Mouse (Mus musculus) embryonic facial prominence, embryonic 11.5 days (tissue): ENCODE results near the gene Gap43. TPM values are rescaled to one million over a fixed set of nuclear protein-coding genes. Genes with fewer than 3 reads are reported as not detected.
"Not testable (repeated sequence)": the region's sequence is repeated elsewhere in the genome, so short reads cannot be mapped to it uniquely, and the experiment has no call there.

ENCODE experiments used
- ATAC-seq: fragments of 200-750 bp; cut with Nextera tagmentation; replicated peaks from 2 replicates; pipeline ENCODE4 v1.8.0; 2017; ENCODE audit warnings: low read depth; ENCODE audit not compliant: insufficient number of reproducible peaks, low FRiP score, low TSS enrichment
- DNase-seq: peaks from one replicate; pipeline ENCODE4 v3.0.0-alpha.2; 2015; ENCODE audit warnings: low spot score
- H3K27ac ChIP-seq: fragments of 300-500 bp; sonication (generic); replicated peaks from 2 replicates; pipeline ENCODE4 v1.5.1; 2014; ENCODE audit warnings: mild to moderate bottlenecking, low read depth, low read length, control low read depth
- H3K27me3 ChIP-seq: fragments of 300-500 bp; sonication (generic); 2 replicates; pipeline ENCODE4 v1.6.1; 2014; ENCODE audit warnings: mild to moderate bottlenecking, low read length, moderate library complexity, mixed read lengths; ENCODE audit not compliant: control insufficient read depth, insufficient read depth
- H3K36me3 ChIP-seq: fragments of 300-500 bp; sonication (generic); replicated peaks from 2 replicates; pipeline ENCODE4 v1.6.1; 2014; ENCODE audit warnings: low read depth, mild to moderate bottlenecking, low read length, moderate library complexity, mixed read lengths; ENCODE audit not compliant: control insufficient read depth, insufficient read depth
- H3K4me1 ChIP-seq: fragments of 300-500 bp; sonication (generic); 2 replicates; pipeline ENCODE4 v1.6.1; 2014; ENCODE audit warnings: low read length, mixed read lengths; ENCODE audit not compliant: control insufficient read depth, insufficient read depth
- H3K4me2 ChIP-seq: fragments of 300-500 bp; sonication (generic); 2 replicates; pipeline ENCODE4 v1.6.1; 2014; ENCODE audit warnings: low read depth, mild to moderate bottlenecking, control low read depth, low read length, moderate library complexity
- H3K4me3 ChIP-seq: fragments of 300-500 bp; sonication (generic); 2 replicates; pipeline ENCODE4 v1.5.1; 2014; ENCODE audit warnings: low read depth, low read length, control low read depth
- H3K9ac ChIP-seq: fragments of 300-500 bp; sonication (generic); replicated peaks from 2 replicates; pipeline ENCODE4 v1.6.1; 2014; ENCODE audit warnings: mild to moderate bottlenecking, control low read depth, low read length
- H3K9me3 ChIP-seq: fragments of 300-500 bp; sonication (generic); replicated peaks from 2 replicates; pipeline ENCODE4 v1.6.1; 2016; ENCODE audit warnings: mild to moderate bottlenecking, low read length, inconsistent platforms, mixed read lengths; ENCODE audit not compliant: control insufficient read depth
- WGBS: fragments of 180-500 bp; shearing (Covaris S2); extraction: QIAGEN DNeasy Blood & Tissue Kit; methylation state at CpG from one replicate; pipeline ENCODE4 v1.1.7; 2014; 5-methylcytosine and 5-hydroxymethylcytosine counted together
- polyA plus RNA-seq: library from polyadenylated mRNA; unstranded; fragments of >200 nt; fragmentation: Nextera tagmentation; extraction: Ambion mirVana; gene quantifications from 2 replicates; pipeline ENCODE4 v1.2.1, GENCODE M21; 2014

The Gap43 gene
- polyA plus RNA-seq, 1 experiment from 2014 or later = 153 TPM

DNA sequence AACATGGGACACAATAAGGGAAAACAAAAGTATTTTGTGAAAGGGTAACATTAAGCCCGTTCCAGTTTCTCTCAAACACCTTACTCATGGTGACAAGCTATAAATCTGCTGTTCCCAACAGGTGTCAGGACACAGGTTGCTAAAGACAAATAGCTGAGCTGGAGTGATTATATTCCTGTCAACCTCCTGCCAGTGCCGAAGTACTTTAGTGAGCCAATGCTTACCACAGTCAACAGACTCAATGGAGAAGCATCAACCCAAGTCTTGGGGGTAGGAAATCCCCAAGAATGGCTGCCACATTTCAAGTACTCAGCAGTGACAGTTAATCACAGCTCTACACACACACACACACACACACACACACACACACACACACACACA, 70.9 kb downstream of the Gap43 start:
- no peak overlapping the region for H3K4me2 ChIP-seq
- ATAC-seq = no peak
- 72% methylated on average over 2 of the region's 2 CpGs for WGBS
- H3K4me1 ChIP-seq = no peaks in the 10 kb centered on the region
- H3K27me3 ChIP-seq = no peaks in the 10 kb centered on the region
- no peaks in the 10 kb centered on the region for H3K36me3 ChIP-seq
- H3K9me3 ChIP-seq = no peaks in the 10 kb centered on the region
- H3K4me3 ChIP-seq = no peak overlapping the region
- no peak overlapping the region for H3K27ac ChIP-seq
- no peak overlapping the region for H3K9ac ChIP-seq
- no peak for DNase-seq

- no peaks in the 10 kb centered on the region for H3K9me3 ChIP-seq
- H3K4me1 ChIP-seq = no peaks in the 10 kb centered on the region
- ATAC-seq (peak; percentile 80), DNase-seq (peak; percentile 68)
- H3K4me3 ChIP-seq = no peak overlapping the region
- no peak overlapping the region for H3K9ac ChIP-seq
- no peaks in the 10 kb centered on the region for H3K36me3 ChIP-seq
- H3K27me3 ChIP-seq = no peaks in the 10 kb centered on the region
- no peak overlapping the region for H3K27ac ChIP-seq
- 44% methylated on average over 2 of the region's 2 CpGs for WGBS
- H3K4me2 ChIP-seq = no peak overlapping the region
These were observed 71.4 kb downstream of the Gap43 start for GRCm38 (mm10) chr16:42268843-42269586.

GRCm38 (mm10) chr16:42265185-42265584, 75.3 kb downstream of the Gap43 start:
- no peak overlapping the region for H3K27ac ChIP-seq
- H3K9ac ChIP-seq = no peak overlapping the region
- H3K9me3 ChIP-seq = no peaks in the 10 kb centered on the region
- WGBS = 73% methylated on average over 3 of the region's 3 CpGs
- no peak for DNase-seq
- ATAC-seq = no peak
- no peak overlapping the region for H3K4me3 ChIP-seq
- no peaks in the 10 kb centered on the region for H3K4me1 ChIP-seq
- no peak overlapping the region for H3K4me2 ChIP-seq
- H3K27me3 ChIP-seq = no peaks in the 10 kb centered on the region
- H3K36me3 ChIP-seq = no peaks in the 10 kb centered on the region

DNA sequence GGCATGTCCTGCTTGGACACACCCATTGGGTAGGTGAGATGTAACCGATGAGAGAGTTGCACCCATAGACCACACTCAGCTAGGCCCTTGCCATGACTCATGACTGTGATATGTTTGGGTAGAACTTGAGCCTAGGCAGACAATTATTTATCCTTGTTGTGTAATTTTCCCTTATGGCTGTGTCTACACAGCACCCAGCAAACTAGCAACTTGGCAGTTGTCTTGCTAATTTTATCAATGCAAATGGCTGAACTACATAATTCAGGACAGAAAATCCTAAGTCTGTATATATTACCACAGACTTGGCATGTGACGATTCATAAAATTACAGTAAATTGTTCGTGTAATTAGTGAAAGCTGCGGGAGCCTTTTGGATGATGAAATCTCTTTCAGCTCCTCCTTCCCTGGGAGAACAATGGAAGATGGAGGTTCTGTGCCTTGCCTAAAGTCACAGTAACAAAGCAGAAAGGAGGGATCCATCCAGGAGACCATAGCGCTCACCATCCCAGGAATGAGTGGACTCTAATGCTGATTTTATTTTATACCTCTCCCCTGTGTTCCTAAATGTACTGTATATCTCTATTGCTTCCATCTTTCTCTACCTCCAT, 77.4 kb downstream of the Gap43 start:
- WGBS = 82% methylated on average over 5 of the region's 5 CpGs
- no peak for DNase-seq
- no peak overlapping the region for H3K4me3 ChIP-seq
- no peak overlapping the region for H3K4me2 ChIP-seq
- no peak for ATAC-seq
- no peaks in the 10 kb centered on the region for H3K36me3 ChIP-seq
- H3K9me3 ChIP-seq = no peaks in the 10 kb centered on the region
- H3K27me3 ChIP-seq = no peaks in the 10 kb centered on the region
- H3K9ac ChIP-seq = no peak overlapping the region
- no peak overlapping the region for H3K27ac ChIP-seq
- no peaks in the 10 kb centered on the region for H3K4me1 ChIP-seq

DNA sequence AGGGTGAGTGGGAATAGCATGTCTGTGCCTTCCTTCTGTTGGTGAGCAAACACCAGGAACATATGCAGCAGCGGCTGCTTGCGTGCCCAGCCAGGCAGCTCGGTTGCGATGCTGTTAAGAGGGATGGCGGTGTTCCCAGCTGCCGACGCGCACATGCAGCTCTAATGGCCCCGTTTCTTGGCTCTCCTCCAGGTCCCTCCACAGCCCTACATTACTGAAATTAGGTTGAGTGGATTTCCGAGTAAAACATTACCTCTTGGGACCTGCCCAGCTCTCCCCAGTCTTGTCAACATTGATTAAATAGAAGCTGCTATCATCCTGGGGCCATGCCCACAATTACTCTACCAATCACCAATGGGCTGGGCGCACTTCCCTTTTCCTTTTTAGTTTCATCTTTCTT, 84.8 kb downstream of the Gap43 start:
- WGBS = 82% methylated on average over 11 of the region's 11 CpGs
- H3K27ac ChIP-seq = no peak overlapping the region

GRCm38 (mm10) chr16:42255222-42255621, 85.2 kb downstream of the Gap43 start:
- H3K4me2 ChIP-seq = no peak overlapping the region
- H3K9ac ChIP-seq = no peak overlapping the region
- ATAC-seq (no peak), DNase-seq (no peak)
- no peaks in the 10 kb centered on the region for H3K4me1 ChIP-seq
- no peak overlapping the region for H3K27ac ChIP-seq
- no peaks in the 10 kb centered on the region for H3K36me3 ChIP-seq
- no peaks in the 10 kb centered on the region for H3K27me3 ChIP-seq
- no peak overlapping the region for H3K4me3 ChIP-seq
- WGBS = 88% methylated on average over 3 of the region's 3 CpGs
- no peaks in the 10 kb centered on the region for H3K9me3 ChIP-seq

More for the DNA sequence above, 84.8 kb downstream of the Gap43 start:
- H3K4me1 ChIP-seq = no peaks in the 10 kb centered on the region
- no peaks in the 10 kb centered on the region for H3K27me3 ChIP-seq
- DNase-seq (no peak), ATAC-seq (peak; percentile 65; the same call in 1 of the 2 replicates)
- H3K9ac ChIP-seq = no peak overlapping the region
- no peak overlapping the region for H3K4me2 ChIP-seq
- no peaks in the 10 kb centered on the region for H3K36me3 ChIP-seq
- H3K9me3 ChIP-seq = no peaks in the 10 kb centered on the region
- H3K4me3 ChIP-seq = no peak overlapping the region

DNA sequence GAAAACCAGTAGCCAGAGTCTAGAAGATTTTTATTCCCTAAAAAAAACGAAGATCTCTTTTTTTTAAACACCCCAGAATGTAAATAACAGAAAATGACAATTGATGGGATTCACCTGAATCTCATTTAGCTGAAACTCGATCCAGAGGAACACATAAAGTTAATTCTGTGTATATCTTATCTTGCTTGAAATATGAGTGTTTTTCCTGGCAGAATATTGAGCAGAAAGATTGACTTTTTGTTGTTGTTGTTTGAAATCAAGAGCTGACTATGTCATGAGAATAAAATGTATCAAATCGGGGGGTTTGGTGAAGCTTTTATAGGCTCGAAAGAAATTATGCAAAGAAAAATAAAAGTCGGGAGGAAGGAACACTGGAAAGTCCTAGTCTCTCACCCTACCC, 88.2 kb downstream of the Gap43 start:
- H3K9ac ChIP-seq = no peak overlapping the region
- H3K4me1 ChIP-seq = no peaks in the 10 kb centered on the region
- ATAC-seq (no peak), DNase-seq (no peak)
- 70% methylated on average over 5 of the region's 5 CpGs for WGBS
- no peak overlapping the region for H3K4me2 ChIP-seq
- no peak overlapping the region for H3K4me3 ChIP-seq
- H3K9me3 ChIP-seq = no peaks in the 10 kb centered on the region
- no peaks in the 10 kb centered on the region for H3K27me3 ChIP-seq
- no peaks in the 10 kb centered on the region for H3K36me3 ChIP-seq
- H3K27ac ChIP-seq = no peak overlapping the region

- ATAC-seq, H3K4me1 ChIP-seq, H3K4me3 ChIP-seq, H3K9me3 ChIP-seq, DNase-seq, H3K4me2 ChIP-seq, H3K27ac ChIP-seq, H3K36me3 ChIP-seq, H3K27me3 ChIP-seq, H3K9ac ChIP-seq: not testable (repeated sequence)
- 81% methylated on average over 3 of the region's 3 CpGs for WGBS
These were observed 96.3 kb downstream of the Gap43 start for GRCm38 (mm10) chr16:42244121-42244520.
